Mouse (Mus musculus) cortical plate, adult 2 months (tissue): ENCODE data around the gene Car15. TPM values are rescaled to one million over a fixed set of nuclear protein-coding genes. Genes with fewer than 3 reads are reported as not detected.

Experiments
- H3K27ac ChIP-seq: fragments of 200-500 bp; 2 replicates; pipeline ENCODE4 v1.5.1; 2012; ENCODE audit warnings: low read length, control low read depth, inconsistent platforms; ENCODE audit not compliant: insufficient read depth
- H3K4me1 ChIP-seq: fragments of 200-500 bp; 2 replicates; pipeline ENCODE4 v1.6.1; 2011; ENCODE audit warnings: low read length; ENCODE audit not compliant: control insufficient read depth, insufficient read depth
- H3K4me3 ChIP-seq: fragments of 200-500 bp; 2 replicates; pipeline ENCODE4 v1.5.1; 2011; ENCODE audit warnings: mild to moderate bottlenecking, low read length, control low read depth; ENCODE audit not compliant: insufficient read depth
- CTCF ChIP-seq: fragments of 200-500 bp; IDR thresholded peaks from 2 replicates; pipeline ENCODE4 v1.5.1; 2011; ENCODE audit warnings: mild to moderate bottlenecking, control low read depth, low read length; ENCODE audit not compliant: insufficient read depth; ENCODE audit errors: extremely low read depth
- POLR2A ChIP-seq: fragments of 200-500 bp; IDR thresholded peaks from 2 replicates; pipeline ENCODE4 v1.6.1; 2011; ENCODE audit warnings: mild to moderate bottlenecking, low read length, control low read depth; ENCODE audit not compliant: insufficient read depth; ENCODE audit errors: extremely low read depth
- polyA plus RNA-seq: library from polyadenylated mRNA; depleted of rRNA; stranded (reverse); fragments of >200 nt; gene quantifications from 2 replicates; pipeline ENCODE4 v1.2.3, GENCODE M21; 2012

The Car15 gene
- polyA plus RNA-seq, 1 experiment, result 19.4 TPM

DNA sequence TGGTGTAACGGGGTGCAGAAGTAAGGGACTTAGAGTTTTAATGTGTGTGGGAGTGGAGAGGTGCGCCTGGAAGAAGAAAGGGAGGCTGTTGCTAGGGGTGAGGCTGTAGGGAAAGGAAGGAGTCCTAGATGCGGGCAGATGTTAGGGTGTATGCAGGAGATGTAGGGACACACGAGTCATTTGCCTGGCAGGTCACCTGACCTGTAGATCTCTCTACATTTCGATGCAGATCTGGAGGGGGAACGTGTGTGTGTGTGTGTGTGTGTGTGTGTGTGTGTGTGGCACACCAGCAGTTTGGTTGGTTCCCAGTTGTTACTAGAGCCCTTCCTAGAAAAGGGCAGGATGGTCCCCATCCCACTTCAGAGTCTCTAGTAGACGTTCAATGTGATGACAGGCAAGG is 33.2 kb downstream of the Car15 start:
- Histone ChIP-seq H3K4me3 (no peak overlapping the region), H3K27ac (no peak overlapping the region), H3K4me1 (0 out of 2 replicates have a peak, but pooled peaks cover 1% of the 10 kb centered on the region)
- TF ChIP-seq CTCF (no peak), POLR2A (no peak)

DNA sequence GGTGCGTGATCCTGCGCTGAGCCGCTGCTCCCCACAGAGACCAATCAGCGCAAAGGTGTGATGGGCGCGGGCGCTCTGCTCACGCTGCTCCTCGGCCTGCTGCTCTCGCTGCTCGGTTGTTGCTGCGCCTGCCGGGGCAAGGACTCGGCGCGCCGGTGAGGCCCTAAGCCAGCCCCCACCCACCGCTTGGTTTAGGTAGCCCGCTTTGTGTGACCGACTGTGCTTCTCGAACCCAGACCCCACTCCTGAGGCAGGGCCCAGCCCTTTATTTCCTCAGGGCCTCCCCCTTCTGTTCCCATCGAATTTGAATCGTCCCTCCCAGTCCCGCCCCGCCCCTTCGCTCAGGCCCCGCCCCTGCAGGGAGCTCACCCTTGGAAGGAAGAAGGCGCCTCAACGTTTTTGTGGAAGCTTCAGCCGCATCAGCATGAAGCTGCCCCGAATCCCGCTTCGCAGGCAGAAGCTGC is 33.7 kb downstream of the Car15 start:
- no peak for TF ChIP-seq CTCF
- no peak for TF ChIP-seq POLR2A
- H3K4me3 ChIP-seq, result no peak overlapping the region
- no peak overlapping the region for H3K27ac ChIP-seq
- H3K4me1 ChIP-seq, result 0 out of 2 replicates have a peak, but pooled peaks cover 1% of the 10 kb centered on the region

DNA sequence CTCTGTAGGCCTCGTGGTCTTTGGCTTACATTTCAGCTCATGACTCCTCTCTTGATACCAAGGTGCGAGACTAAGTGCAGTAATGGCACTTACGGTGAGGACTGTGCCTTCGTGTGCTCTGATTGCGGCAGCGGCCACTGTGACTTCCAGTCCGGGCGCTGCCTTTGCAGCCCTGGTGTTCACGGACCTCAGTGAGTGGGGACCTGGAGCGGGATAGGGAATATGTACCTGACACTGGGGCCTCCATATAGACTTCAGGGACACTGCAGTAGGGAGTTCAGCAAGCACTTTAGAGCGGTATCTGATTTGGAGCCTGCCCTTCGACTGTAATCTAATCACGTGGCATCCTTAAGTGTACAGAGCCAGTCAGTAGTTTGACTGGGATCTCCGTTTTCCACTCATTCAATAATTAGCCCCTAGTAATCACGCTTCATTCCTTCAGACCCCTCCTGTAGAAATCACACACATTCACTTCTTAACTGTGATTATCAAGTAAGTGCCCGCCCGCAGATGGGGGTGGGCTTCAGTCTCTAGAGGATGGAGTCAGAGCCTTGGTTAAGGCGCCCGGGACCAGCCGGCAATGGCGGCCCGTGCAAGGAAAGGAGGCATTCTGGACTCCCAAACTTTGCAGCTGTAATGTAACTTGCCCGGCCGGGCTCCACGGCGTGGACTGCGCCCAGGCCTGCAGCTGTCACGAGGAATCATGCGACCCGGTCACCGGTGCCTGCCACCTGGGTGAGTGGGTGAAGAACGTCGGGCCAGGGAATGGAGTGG is 34.3 kb downstream of the Car15 start:
- TF ChIP-seq POLR2A (no peak), CTCF (no peak)
- Histone ChIP-seq H3K4me3 (no peak overlapping the region), H3K4me1 (0 out of 2 replicates have a peak, but pooled peaks cover 1% of the 10 kb centered on the region), H3K27ac (no peak overlapping the region)

DNA sequence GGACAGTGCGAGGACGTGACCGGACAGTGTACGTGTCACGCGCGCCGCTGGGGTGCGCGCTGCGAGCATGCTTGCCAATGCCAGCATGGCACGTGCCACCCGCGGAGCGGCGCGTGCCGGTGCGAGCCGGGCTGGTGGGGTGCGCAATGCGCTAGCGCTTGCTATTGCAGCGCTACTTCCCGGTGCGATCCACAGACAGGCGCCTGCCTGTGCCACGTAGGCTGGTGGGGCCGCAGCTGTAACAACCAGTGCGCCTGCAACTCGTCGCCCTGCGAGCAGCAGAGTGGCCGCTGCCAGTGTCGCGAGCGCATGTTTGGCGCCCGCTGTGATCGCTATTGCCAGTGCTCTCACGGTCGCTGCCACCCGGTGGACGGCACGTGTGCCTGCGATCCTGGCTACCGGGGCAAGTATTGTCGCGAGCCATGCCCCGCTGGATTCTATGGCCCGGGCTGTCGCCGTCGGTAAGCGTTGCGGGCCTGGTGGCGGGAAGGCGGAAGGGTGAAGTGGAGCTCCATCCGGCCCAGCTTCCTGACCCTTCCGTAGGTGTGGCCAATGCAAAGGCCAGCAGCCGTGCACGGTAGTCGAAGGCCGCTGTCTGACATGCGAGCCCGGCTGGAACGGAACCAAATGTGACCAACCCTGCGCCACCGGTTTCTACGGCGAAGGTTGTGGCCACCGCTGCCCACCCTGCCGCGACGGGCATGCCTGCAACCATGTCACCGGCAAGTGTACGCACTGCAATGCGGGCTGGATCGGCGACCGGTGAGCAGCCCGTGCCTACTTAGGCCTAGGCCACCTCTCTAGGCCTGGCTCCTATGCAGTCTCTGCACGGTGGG is 35.1 kb downstream of the Car15 start:
- Histone ChIP-seq H3K4me1 (0 out of 2 replicates have a peak, but pooled peaks cover 1% of the 10 kb centered on the region), H3K27ac (no peak overlapping the region), H3K4me3 (peak overlapping the region; percentile 11)
- TF ChIP-seq POLR2A, result no peak

DNA sequence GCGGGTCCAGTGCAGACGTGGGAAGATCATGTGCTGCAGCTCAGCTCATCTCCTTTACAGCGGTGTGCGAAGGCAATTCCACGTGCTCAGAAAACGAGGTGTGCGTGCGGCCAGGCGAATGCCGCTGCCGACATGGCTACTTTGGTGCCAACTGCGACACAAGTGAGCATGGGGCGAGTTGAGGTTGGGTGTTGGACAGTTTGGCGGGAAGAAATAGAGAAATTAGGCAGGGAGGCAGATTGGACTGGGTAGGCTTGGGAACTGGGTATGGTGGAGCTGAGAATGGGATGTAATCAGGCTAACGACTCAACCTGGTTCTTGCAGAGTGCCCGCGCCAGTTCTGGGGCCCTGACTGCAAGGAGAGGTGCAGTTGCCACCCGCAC is 35.7 kb downstream of the Car15 start:
- Histone ChIP-seq H3K4me1 (0 out of 2 replicates have a peak, but pooled peaks cover 1% of the 10 kb centered on the region), H3K27ac (no peak overlapping the region), H3K4me3 (peak overlapping the region; percentile 11)
- no peak for TF ChIP-seq CTCF
- no peak for TF ChIP-seq POLR2A

DNA sequence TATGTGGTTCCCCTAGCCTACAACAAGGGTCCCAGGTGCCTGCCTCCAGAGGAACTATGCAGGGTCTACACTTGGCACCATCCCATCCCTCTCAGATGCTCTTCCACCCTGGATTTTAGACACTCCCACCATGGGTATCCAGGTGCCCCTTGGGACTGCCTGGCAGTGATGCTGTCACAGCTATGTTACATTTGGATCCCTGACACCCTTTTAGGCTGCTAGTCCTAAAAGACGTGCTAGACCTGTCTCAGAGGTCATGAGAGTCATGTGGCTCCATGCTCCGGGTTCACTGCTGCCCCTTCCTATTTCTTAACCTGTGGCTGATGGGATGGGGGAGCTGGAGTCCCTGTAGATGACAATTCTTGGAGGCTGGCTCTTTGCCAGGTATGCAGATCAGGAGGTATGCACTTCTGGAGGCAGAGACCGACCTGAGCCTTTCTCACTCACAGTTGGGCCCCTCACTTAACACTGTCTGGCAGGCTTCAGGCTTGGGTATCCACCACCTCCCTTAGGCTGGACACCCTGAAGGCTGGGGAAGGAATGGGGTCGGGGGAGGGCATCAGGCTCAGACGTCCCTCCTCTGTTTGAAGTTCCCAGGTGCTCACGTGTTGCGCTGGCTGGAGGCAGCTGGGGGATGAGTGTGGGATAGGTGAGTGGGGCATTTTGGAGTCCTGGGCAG is 36.2 kb downstream of the Car15 start:
- H3K4me3 ChIP-seq, result no peak overlapping the region
- TF ChIP-seq POLR2A, result no peak
- TF ChIP-seq CTCF, result no peak

DNA sequence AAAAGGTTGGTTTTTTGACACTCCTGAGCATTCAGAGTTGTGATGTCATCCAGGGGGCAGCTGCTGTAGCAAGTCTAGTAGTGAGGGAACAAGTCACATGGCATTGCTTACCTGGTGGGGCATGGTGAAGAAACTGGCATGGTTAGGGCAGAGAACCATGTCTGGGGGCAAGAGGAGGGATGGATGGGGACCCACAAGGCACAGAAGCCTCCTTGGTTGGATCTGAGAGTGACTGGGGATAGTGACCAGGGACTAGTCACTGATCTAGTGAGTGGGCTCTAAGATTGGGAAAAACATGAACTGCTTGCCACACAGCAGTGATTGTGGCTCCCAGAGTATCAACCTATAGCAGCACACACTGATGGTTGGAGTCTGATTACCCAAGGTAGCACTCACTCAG is 38.6 kb downstream of the Car15 start:
- Histone ChIP-seq H3K4me3 (no peak overlapping the region), H3K4me1 (0 out of 2 replicates have a peak, but pooled peaks cover 1% of the 10 kb centered on the region), H3K27ac (no peak overlapping the region)
- TF ChIP-seq CTCF, result no peak
- no peak for TF ChIP-seq POLR2A

More for the DNA sequence above, 36.2 kb downstream of the Car15 start:
- Histone ChIP-seq H3K4me1 (0 out of 2 replicates have a peak, but pooled peaks cover 1% of the 10 kb centered on the region), H3K27ac (no peak overlapping the region)

DNA sequence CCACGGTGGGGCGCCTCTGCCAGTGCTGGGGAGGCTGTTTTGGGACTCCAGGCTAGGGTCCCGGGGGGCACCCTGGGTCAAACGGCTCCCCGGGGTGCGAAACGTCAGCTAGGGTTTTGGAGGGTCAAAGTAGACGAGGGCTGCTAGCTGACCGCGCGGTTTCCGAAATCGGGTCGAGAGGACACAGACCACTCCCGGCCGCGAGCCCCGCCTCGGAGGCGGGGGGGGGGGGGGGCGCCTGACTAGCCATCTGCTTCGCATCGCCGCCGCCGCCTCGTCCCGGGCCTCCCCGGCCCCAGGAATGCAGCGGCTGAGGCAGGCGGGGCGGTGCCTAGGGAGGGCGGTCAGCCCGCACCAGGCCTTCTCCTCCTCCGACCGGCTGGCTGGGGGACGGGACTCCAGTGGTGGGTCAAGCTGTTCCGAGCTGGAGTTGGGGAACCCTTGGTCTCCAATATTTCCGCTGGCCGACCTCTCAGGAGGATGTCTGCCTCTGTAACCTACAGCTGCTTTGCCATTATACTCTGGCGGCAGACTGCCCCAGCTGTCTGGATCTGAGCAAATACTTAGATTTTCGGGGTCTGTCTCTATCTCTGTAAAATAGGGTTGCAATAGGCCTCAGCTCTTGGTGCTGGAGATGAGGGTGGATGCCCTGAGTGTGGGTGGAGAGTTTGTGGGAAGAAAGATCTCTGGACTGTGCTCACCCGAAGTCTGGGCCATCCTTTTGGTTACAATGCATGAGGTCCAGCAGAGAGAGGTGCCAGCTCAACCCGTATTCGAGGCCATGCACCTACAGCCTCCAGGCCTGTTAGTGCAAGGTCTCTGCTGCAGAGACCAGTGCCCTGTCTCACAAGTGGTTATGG is 39.6 kb downstream of the Car15 start:
- H3K27ac ChIP-seq, result no peak overlapping the region
- no peak for TF ChIP-seq POLR2A
- TF ChIP-seq CTCF, result no peak

DNA sequence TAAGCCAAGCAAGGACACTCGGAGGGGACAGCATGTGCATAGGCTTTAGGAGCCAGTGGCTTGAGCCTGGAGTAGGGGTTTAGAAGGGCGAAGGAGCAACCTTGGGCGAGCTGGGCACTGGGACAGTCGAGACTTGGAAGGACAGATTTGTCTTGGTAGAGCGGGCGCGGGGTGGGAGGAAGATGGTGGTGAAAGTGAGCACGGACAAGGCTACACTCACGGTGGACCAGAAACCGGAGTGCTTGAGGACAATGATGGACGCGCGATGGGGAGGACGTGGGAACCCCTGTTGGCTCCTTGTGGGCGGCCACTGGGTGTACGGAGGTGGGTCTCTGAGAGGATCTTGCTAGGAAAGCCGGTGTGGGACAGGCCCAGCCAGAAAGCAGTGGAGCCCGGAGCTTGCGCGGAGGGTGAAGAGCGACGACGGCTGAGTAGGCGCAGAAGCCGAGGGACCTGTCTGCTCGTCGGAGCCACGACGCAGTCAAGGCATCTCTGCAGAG is 40.3 kb downstream of the Car15 start:
- TF ChIP-seq POLR2A (no peak), CTCF (no peak)
- no peak overlapping the region for H3K27ac ChIP-seq
- H3K4me1 ChIP-seq, result 0 out of 2 replicates have a peak, but pooled peaks cover 1% of the 10 kb centered on the region
- no peak overlapping the region for H3K4me3 ChIP-seq

More for the DNA sequence above, 39.6 kb downstream of the Car15 start:
- Histone ChIP-seq H3K4me3 (no peak overlapping the region), H3K4me1 (0 out of 2 replicates have a peak, but pooled peaks cover 1% of the 10 kb centered on the region)
